Mouse (Mus musculus) mesoderm, embryonic 11.5 days (tissue): ENCODE measurements around the gene Olfr1024.

ENCODE experiments used
- DNase-seq: peaks from one replicate; pipeline ENCODE4 v3.0.0-alpha.2; 2012; ENCODE audit warnings: low read depth, low spot score

The Olfr1024 gene

GRCm38 (mm10) chr2:85904952-85905351 is at the start of gene Olfr1024:
Olfr1024 (minus strand) TSS chr2:85905052.
- no peak for DNase-seq

GRCm38 (mm10) chr2:85950137-85950536 is 45.3 kb upstream of the Olfr1024 start, which contains the start of gene Olfr1028:
Olfr1028 (plus strand) TSS chr2:85950437.
- DNase-seq, result no peak

GRCm38 (mm10) chr2:85921258-85921657 is 16.4 kb upstream of the Olfr1024 start, which contains the start of gene Olfr1026:
Olfr1026 (plus strand) TSS chr2:85921558.
- no peak for DNase-seq

- DNase-seq, result no peak
These were observed 10.0 kb upstream of the Olfr1024 start, which contains the start of gene Olfr1025-ps1 for GRCm38 (mm10) chr2:85914893-85915292. Olfr1025-ps1 (plus strand) TSS chr2:85915193.

- DNase-seq, result no peak
These were observed 8.3 kb upstream of the Olfr1024 start for GRCm38 (mm10) chr2:85913197-85913596.

- DNase-seq, result no peak
These were observed 19.5 kb downstream of the Olfr1024 start, which contains the start of gene Olfr1023 for GRCm38 (mm10) chr2:85885340-85885739. Olfr1023 (plus strand) TSS chr2:85885640.

- DNase-seq, result no peak
These were observed 36.6 kb downstream of the Olfr1024 start, which contains the start of gene Olfr1022 for GRCm38 (mm10) chr2:85868294-85868693. Olfr1022 (plus strand) TSS chr2:85868594.
